Mouse (Mus musculus): ENCODE measurements around the gene Ltn1. TPM values are rescaled to one million over a fixed set of nuclear protein-coding genes. Genes with fewer than 3 reads are reported as not detected.

The Ltn1 gene
- 26.5 and 34.2 TPM in 2 replicates for polyA plus RNA-seq (2014; fragmentation: Nextera tagmentation; extraction: Ambion mirVana)

DNA sequence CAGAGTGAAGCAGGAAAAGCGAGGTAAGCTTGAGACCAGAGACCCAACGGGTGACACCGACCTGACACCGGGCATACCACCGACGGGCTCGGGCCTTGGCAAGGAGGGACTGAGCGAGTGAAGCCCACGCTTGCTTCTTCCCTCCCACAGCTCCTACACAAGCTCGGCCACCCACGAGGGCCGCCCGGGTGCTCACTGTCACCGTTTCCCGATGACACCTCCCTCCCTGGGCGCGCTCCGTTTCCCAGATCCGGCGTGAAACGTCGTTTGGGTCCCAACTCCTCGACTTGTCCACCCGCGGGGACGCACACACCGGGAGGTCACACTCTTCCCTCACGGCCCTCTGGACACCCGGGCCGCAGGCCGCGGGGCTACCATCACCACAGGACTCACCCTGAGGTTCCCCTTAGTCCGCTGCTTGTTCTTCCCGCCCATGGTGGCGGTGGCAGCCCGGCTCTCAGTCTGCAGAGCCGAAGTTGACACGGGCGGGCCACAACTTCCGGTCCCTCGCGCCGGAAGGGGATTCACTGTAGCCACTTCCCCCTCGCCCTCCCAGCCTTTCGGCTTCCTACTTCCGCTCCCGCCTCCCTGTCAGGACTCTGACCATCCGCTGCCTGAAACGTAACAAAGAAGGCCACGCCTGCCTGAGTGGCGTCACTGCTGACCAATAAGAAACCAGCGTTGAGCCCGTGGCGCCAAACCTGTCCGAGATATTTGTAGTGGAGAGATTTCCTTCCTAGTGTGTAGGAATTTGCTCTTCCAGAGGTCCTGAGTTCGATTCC is at the start of gene Ltn1:
TSS of gene Ltn1 (minus strand) at position 580 of the 782 bp plus-strand sequence.
- no peaks in the 10 kb centered on the region for H3K9me3 ChIP-seq (replicated peaks; ENCODE audit: control insufficient read depth, low read length)
- under 1% methylated on average over 56 of the region's 56 CpGs for WGBS
- peak within 1 kb of the TSS; percentile 82 for H3K4me2 ChIP-seq (ENCODE audit: low read length)
- H3K9ac ChIP-seq (ENCODE audit: low read length): peak within 1 kb of the TSS; percentile 76
- no peaks in the 10 kb centered on the region for H3K27me3 ChIP-seq (replicated peaks; ENCODE audit: control insufficient read depth, insufficient read depth, low read length)
- H3K4me1 ChIP-seq (ENCODE audit: control insufficient read depth, insufficient read depth, low read length): no peaks in the 10 kb centered on the region; the same call in 1 of the 2 replicates
- DNase-seq (ENCODE audit: low spot score): peak; percentile 99
- H3K27ac ChIP-seq (ENCODE audit: low read depth, low read length): no peak within 1 kb of the TSS
- peak; percentile 100 for ATAC-seq
- peak within 1 kb of the TSS; percentile 91 for H3K4me3 ChIP-seq (ENCODE audit: low read depth, low read length)
- no peaks in the 10 kb centered on the region for H3K36me3 ChIP-seq (ENCODE audit: control insufficient read depth, insufficient read depth, low read length)

GRCm38 (mm10) chr16:87470579-87470978 is 38.2 kb upstream of the Ltn1 start:
- Histone ChIP-seq H3K4me1 (ENCODE audit: control insufficient read depth, insufficient read depth, low read length) (no peaks in the 10 kb centered on the region), H3K36me3 (ENCODE audit: control insufficient read depth, insufficient read depth, low read length) (peaks cover 78% of the 10 kb centered on the region), H3K4me3 (ENCODE audit: low read depth, low read length) (no peak overlapping the region), H3K27me3 (replicated peaks; ENCODE audit: control insufficient read depth, insufficient read depth, low read length) (no peaks in the 10 kb centered on the region), H3K9me3 (replicated peaks; ENCODE audit: control insufficient read depth, low read length) (no peaks in the 10 kb centered on the region), H3K9ac (ENCODE audit: low read length) (no peak overlapping the region), H3K27ac (ENCODE audit: low read depth, low read length) (no peak overlapping the region), H3K4me2 (ENCODE audit: low read length) (no peak overlapping the region)
- DNase-seq (ENCODE audit: low spot score) (no peak), ATAC-seq (no peak)
- WGBS: 89% methylated on average over 4 of the region's 4 CpGs

- no peak for ATAC-seq
- no peak overlapping the region for H3K27ac ChIP-seq (ENCODE audit: low read depth, low read length)
- H3K4me3 ChIP-seq (ENCODE audit: low read depth, low read length): no peak overlapping the region
Measured at GRCm38 (mm10) chr16:87458752-87459151, 26.3 kb upstream of the Ltn1 start.

GRCm38 (mm10) chr16:87455180-87455611 is 22.8 kb upstream of the Ltn1 start:
- DNase-seq (ENCODE audit: low spot score): peak; percentile 22

More at GRCm38 (mm10) chr16:87458752-87459151, 26.3 kb upstream of the Ltn1 start:
- DNase-seq (ENCODE audit: low spot score): no peak
- peaks cover 12% of the 10 kb centered on the region for H3K4me1 ChIP-seq (ENCODE audit: control insufficient read depth, insufficient read depth, low read length)
- H3K36me3 ChIP-seq (ENCODE audit: control insufficient read depth, insufficient read depth, low read length): peaks cover 33% of the 10 kb centered on the region
- no peak overlapping the region for H3K9ac ChIP-seq (ENCODE audit: low read length)
- H3K9me3 ChIP-seq (replicated peaks; ENCODE audit: control insufficient read depth, low read length): no peaks in the 10 kb centered on the region
- H3K4me2 ChIP-seq (ENCODE audit: low read length): no peak overlapping the region
- no peaks in the 10 kb centered on the region for H3K27me3 ChIP-seq (replicated peaks; ENCODE audit: control insufficient read depth, insufficient read depth, low read length)
- 99% methylated on average over 3 of the region's 3 CpGs for WGBS

DNA sequence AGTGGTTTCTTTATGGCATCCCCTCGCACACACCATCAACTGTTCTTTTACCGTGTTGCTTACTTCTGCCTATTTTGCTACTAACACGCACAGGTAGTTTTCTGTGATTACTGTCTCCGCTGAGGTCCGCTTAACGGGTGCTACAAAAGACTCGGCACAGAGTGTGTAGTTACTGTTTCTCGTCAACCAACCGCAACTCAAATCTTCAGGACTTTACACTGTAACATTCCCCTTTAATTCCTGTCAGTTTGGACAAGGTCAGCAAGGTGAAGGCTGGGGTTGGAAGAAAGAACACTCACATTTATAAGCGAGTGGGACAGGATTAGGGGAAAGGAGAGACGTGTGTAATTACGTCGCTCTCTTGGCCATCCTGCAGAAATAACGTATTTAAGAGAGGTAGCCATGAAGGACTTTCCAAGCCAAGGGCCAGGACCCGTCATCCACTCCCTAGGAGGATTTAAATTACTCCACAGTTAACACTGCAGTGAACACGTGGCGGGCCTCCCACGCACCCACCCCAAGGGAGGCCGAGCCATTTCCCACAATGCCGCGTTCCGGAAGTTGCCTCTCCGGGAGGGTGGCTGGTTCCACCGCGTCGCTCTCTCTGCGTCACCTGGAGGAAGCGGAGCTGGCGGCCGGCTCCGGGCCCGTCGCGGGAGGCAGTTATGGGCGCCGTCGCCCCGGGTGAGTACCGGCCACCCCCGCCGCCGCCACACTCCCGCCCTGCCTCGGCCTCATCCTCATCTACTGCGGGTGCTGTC is 22.2 kb upstream of the Ltn1 start, which contains the start of gene Usp16:
TSS of gene Usp16 (plus strand) at position 285 of the 761 bp plus-strand sequence.
- Histone ChIP-seq H3K36me3 (ENCODE audit: control insufficient read depth, insufficient read depth, low read length) (peaks cover 6% of the 10 kb centered on the region; the same call in 1 of the 2 replicates), H3K27ac (ENCODE audit: low read depth, low read length) (peak within 1 kb of the TSS; percentile 48; the same call in 1 of the 2 replicates), H3K9ac (ENCODE audit: low read length) (peak within 1 kb of the TSS; percentile 80), H3K27me3 (replicated peaks; ENCODE audit: control insufficient read depth, insufficient read depth, low read length) (no peaks in the 10 kb centered on the region), H3K4me2 (ENCODE audit: low read length) (peak within 1 kb of the TSS; percentile 92), H3K4me1 (ENCODE audit: control insufficient read depth, insufficient read depth, low read length) (peaks cover 12% of the 10 kb centered on the region), H3K9me3 (replicated peaks; ENCODE audit: control insufficient read depth, low read length) (no peaks in the 10 kb centered on the region), H3K4me3 (ENCODE audit: low read depth, low read length) (peak within 1 kb of the TSS; percentile 91)
- WGBS: 10% methylated on average over 43 of the region's 45 CpGs
- ATAC-seq (peak; percentile 99), DNase-seq (ENCODE audit: low spot score) (peak; percentile 96)

More at GRCm38 (mm10) chr16:87455180-87455611, 22.8 kb upstream of the Ltn1 start:
- peaks cover 12% of the 10 kb centered on the region for H3K4me1 ChIP-seq (ENCODE audit: control insufficient read depth, insufficient read depth, low read length)
- no peaks in the 10 kb centered on the region for H3K9me3 ChIP-seq (replicated peaks; ENCODE audit: control insufficient read depth, low read length)
- peak overlapping the region; percentile 91 for H3K4me3 ChIP-seq (ENCODE audit: low read depth, low read length)
- no peaks in the 10 kb centered on the region for H3K27me3 ChIP-seq (replicated peaks; ENCODE audit: control insufficient read depth, insufficient read depth, low read length)
- WGBS: under 1% methylated on average over 38 of the region's 38 CpGs
- peak overlapping the region; percentile 80 for H3K9ac ChIP-seq (ENCODE audit: low read length)
- peak; percentile 80 for ATAC-seq
- peaks cover 9% of the 10 kb centered on the region; the same call in 1 of the 2 replicates for H3K36me3 ChIP-seq (ENCODE audit: control insufficient read depth, insufficient read depth, low read length)
- peak overlapping the region; percentile 48; the same call in 1 of the 2 replicates for H3K27ac ChIP-seq (ENCODE audit: low read depth, low read length)
- peak overlapping the region; percentile 92 for H3K4me2 ChIP-seq (ENCODE audit: low read length)

DNA sequence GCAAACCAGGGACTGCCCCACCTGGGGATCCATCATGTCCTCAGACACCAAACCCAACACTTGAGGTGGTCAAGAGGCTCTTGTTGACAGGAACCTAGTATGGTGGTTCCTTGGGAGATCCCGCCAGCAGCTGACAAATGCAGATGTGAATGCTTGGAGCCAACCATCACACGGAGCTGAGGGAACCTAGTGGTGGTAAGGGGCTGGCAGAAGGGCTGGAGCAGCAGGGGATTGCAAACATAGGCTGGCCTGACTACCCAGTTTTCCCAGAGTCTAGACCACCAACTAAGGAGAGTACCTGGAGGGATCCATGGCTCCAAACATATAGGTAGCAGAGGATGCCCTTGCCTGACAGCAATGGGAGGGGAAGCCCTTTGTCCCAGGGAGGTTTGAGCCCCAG is 20.8 kb upstream of the Ltn1 start:
- whole genome bisulfite sequencing: 89% methylated on average over 2 of the region's 2 CpGs
- no peaks in the 10 kb centered on the region for H3K27me3 ChIP-seq (replicated peaks; ENCODE audit: control insufficient read depth, insufficient read depth, low read length)
- ATAC-seq: no peak
- no peak overlapping the region for H3K4me3 ChIP-seq (ENCODE audit: low read depth, low read length)
- H3K36me3 ChIP-seq (ENCODE audit: control insufficient read depth, insufficient read depth, low read length): no peaks in the 10 kb centered on the region
- no peak overlapping the region for H3K4me2 ChIP-seq (ENCODE audit: low read length)
- DNase-seq (ENCODE audit: low spot score): no peak
- peaks cover 12% of the 10 kb centered on the region for H3K4me1 ChIP-seq (ENCODE audit: control insufficient read depth, insufficient read depth, low read length)
- no peaks in the 10 kb centered on the region for H3K9me3 ChIP-seq (replicated peaks; ENCODE audit: control insufficient read depth, low read length)
- no peak overlapping the region for H3K27ac ChIP-seq (ENCODE audit: low read depth, low read length)
- H3K9ac ChIP-seq (ENCODE audit: low read length): no peak overlapping the region

DNA sequence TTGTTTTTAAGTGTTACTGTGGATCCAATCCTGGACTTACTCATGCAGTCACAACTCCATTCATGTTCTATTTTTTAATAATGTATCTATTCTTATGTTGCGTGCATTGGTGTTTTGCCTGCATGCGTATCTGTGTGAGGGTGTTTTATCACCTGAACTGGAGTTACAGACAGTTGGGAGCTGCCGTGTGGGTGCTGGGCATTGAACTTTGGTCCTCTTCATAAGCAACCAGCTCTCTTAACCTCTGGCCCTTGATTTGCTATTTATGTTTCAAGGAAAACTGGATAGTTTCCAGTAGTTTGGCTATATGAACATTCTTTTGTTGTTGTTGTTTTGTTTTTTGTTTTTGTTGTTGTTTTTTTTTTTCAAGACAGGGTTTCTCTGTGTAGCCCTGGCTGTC is 13.1 kb upstream of the Ltn1 start:
- Histone ChIP-seq H3K4me1 (ENCODE audit: control insufficient read depth, insufficient read depth, low read length) (peaks cover 8% of the 10 kb centered on the region), H3K4me3 (ENCODE audit: low read depth, low read length) (no peak overlapping the region), H3K9me3 (replicated peaks; ENCODE audit: control insufficient read depth, low read length) (no peaks in the 10 kb centered on the region), H3K4me2 (ENCODE audit: low read length) (no peak overlapping the region), H3K27ac (ENCODE audit: low read depth, low read length) (no peak overlapping the region), H3K9ac (ENCODE audit: low read length) (no peak overlapping the region), H3K36me3 (ENCODE audit: control insufficient read depth, insufficient read depth, low read length) (no peaks in the 10 kb centered on the region), H3K27me3 (replicated peaks; ENCODE audit: control insufficient read depth, insufficient read depth, low read length) (no peaks in the 10 kb centered on the region)
- ATAC-seq (no peak), DNase-seq (ENCODE audit: low spot score) (no peak)
- 94% methylated on average over 3 of the region's 3 CpGs for WGBS

GRCm38 (mm10) chr16:87445110-87445509 is 12.7 kb upstream of the Ltn1 start:
- H3K27ac ChIP-seq (ENCODE audit: low read depth, low read length): no peak overlapping the region
- H3K4me3 ChIP-seq (ENCODE audit: low read depth, low read length): no peak overlapping the region
- no peak overlapping the region for H3K9ac ChIP-seq (ENCODE audit: low read length)
- no peaks in the 10 kb centered on the region for H3K9me3 ChIP-seq (replicated peaks; ENCODE audit: control insufficient read depth, low read length)
- H3K4me1 ChIP-seq (ENCODE audit: control insufficient read depth, insufficient read depth, low read length): peaks cover 8% of the 10 kb centered on the region
- no peak for DNase-seq (ENCODE audit: low spot score)
- no peaks in the 10 kb centered on the region for H3K36me3 ChIP-seq (ENCODE audit: control insufficient read depth, insufficient read depth, low read length)
- H3K4me2 ChIP-seq (ENCODE audit: low read length): no peak overlapping the region
- no peaks in the 10 kb centered on the region for H3K27me3 ChIP-seq (replicated peaks; ENCODE audit: control insufficient read depth, insufficient read depth, low read length)
- no peak for ATAC-seq

All from forebrain, embryonic 14.5 days (tissue).